Mouse (Mus musculus) cerebellum, adult 2 months (tissue): ENCODE measurements at regions not wholly inside any gene's neighbourhood (a gene's known extent, or its start where the extent isn't known, plus 50 kb on each side); places are given as distances from the start of the nearest gene placed in this dataset.

ENCODE experiments used
- CTCF ChIP-seq: fragments of 200-500 bp; IDR thresholded peaks from 2 replicates; pipeline ENCODE4 v1.5.1; 2011; ENCODE audit warnings: low read depth, mild to moderate bottlenecking, control low read depth, low read length, moderate library complexity, borderline replicate concordance; ENCODE audit not compliant: insufficient read depth
- POLR2A ChIP-seq: fragments of 200-500 bp; IDR thresholded peaks from 2 replicates; pipeline ENCODE4 v1.6.1; 2011; ENCODE audit warnings: low read length, control low read depth, borderline replicate concordance; ENCODE audit not compliant: insufficient read depth

DNA sequence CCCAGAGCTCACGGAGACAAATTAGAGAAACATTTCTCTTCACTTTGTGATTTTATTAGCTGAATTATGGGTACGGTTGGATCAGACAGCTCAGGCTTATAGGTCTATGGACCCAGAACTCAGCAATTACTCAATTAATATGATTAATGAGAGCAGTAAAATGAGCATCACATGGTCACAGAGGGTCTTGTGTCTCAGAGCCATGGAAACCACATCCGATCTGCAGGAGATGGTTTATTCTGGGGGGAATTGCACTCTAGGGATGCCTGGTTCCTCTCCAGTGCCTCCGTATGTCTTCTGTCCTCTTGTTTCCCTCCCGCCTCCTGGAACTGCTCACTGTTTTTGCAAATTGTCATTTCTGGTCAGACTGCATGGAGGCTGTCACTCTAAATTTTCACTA is 422.6 kb downstream of the Cbln4 start:
- TF ChIP-seq CTCF (no peak), POLR2A (no peak)
